Mouse (Mus musculus) forebrain, embryonic 12.5 days (tissue): ENCODE results near the gene Prr5l. TPM values are rescaled to one million over a fixed set of nuclear protein-coding genes. Genes with fewer than 3 reads are reported as not detected.

Source experiments
- ATAC-seq: fragments of 200-750 bp; cut with Nextera tagmentation; 2 replicates; pipeline ENCODE4 v1.8.0; 2017; ENCODE audit warnings: moderate TSS enrichment; ENCODE audit not compliant: low FRiP score
- H3K27ac ChIP-seq: fragments of 300-500 bp; sonication (generic); 2 replicates; pipeline ENCODE4 v1.5.1; 2016; ENCODE audit warnings: mild to moderate bottlenecking
- H3K27me3 ChIP-seq: fragments of 300-500 bp; sonication (generic); 2 replicates; pipeline ENCODE4 v1.6.1; 2016; ENCODE audit warnings: mild to moderate bottlenecking
- H3K36me3 ChIP-seq: fragments of 300-500 bp; sonication (generic); replicated peaks from 2 replicates; pipeline ENCODE4 v1.6.1; 2016; ENCODE audit warnings: mild to moderate bottlenecking
- H3K4me1 ChIP-seq: fragments of 300-500 bp; sonication (generic); 2 replicates; pipeline ENCODE4 v1.6.1; 2016
- H3K4me2 ChIP-seq: fragments of 300-500 bp; sonication (generic); 2 replicates; pipeline ENCODE4 v1.6.1; 2016; ENCODE audit warnings: mild to moderate bottlenecking, moderate library complexity
- H3K4me3 ChIP-seq: fragments of 300-500 bp; sonication (generic); replicated peaks from 2 replicates; pipeline ENCODE4 v1.5.1; 2016; ENCODE audit warnings: mild to moderate bottlenecking
- H3K9ac ChIP-seq: fragments of 300-500 bp; sonication (generic); 2 replicates; pipeline ENCODE4 v1.6.1; 2016; ENCODE audit warnings: mild to moderate bottlenecking
- H3K9me3 ChIP-seq: fragments of 300-500 bp; sonication (generic); 2 replicates; pipeline ENCODE4 v1.6.1; 2016
- WGBS: fragments of 180-500 bp; shearing (Covaris S2); methylation state at CpG from one replicate; pipeline ENCODE4 v1.1.7; 2016; 5-methylcytosine and 5-hydroxymethylcytosine counted together
- polyA plus RNA-seq: library from polyadenylated mRNA; unstranded; fragments of >200 nt; fragmentation: Nextera tagmentation; extraction: Ambion mirVana; gene quantifications from 2 replicates; pipeline ENCODE4 v1.2.1, GENCODE M21; 2016

The Prr5l gene
- polyA plus RNA-seq, 1 experiment from 2014 or later, result 15.5 TPM

DNA sequence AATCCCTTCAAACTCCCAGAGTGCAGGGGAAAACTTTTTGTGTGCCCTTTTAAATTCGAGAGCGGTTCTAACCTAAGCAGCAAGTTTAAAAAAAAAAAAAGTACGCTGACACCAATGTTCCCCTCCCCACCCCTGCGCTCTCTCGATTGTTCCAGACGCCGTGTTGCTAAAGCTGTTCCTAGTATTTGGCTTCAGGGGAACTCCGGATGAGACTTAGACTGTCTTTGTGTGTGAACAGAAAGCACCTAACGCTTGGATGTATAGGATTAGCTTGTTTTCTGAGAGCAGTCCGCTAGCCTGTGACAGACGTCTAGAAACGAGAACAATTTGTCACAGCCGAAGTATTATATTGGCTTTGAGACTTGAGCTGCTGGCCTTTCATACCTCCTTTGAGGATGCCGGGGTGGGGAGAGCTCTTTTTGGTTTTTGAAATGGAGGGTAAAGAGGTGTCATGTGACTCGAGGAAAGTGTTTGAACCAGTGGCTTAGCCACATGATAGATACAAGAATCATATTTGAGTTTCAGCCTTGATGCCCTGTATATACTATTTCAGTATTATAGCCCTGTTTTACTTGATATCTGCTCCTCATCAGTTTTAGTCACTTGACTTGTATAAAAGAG, 203.6 kb downstream of the Prr5l start:
- Histone ChIP-seq H3K9me3 (no peaks in the 10 kb centered on the region), H3K4me2 (peak overlapping the region; percentile 75), H3K27me3 (0 out of 2 replicates have a peak, but pooled peaks cover 7% of the 10 kb centered on the region), H3K4me1 (peaks cover 10% of the 10 kb centered on the region), H3K9ac (peak overlapping the region; percentile 97), H3K27ac (0 out of 2 replicates have a peak overlapping the region, but pooled peaks have one; percentile 79), H3K36me3 (0 out of 2 replicates have a peak, but pooled peaks cover 2% of the 10 kb centered on the region), H3K4me3 (peak overlapping the region; percentile 91)
- WGBS, result 2% methylated on average over 15 of the region's 15 CpGs
- ATAC-seq, result no peak

DNA sequence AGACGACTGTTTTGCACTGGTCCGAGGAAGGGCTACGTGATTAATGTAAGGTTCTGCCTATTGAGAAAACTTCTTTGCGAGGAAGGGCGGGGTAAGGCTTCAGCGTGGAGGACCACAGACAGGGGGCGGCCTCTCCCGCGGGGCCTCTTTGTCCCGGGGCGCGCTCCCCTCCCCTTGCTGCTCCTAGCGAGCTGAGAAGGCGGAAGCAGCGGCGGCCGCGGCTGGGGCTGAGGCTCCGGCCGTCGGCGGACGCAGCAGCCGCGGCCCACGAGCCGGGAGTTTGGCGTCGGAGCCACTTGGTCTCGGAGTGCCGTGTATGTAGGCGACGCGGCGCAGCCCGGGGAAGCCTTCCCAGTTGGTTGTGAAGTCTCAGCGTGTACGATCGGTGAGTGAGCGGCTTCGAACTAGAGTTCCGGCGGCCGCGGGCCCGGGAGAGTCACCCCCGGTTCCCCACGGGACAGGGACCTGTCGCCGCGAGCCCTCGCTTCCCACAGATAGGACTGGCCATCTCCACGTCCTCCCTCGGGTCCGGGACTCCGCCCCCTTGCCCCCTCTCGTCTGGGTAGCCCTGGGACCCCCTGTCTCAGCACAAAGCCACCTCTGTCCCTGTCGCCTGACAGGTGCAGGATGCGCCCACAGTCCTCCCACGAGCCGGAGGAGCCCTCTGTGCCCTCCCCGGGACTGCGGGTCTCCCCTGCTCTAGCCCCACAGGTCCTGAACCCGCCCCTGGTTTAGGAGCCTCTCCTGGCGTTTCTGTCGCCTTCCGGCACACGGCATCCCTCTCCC, 204.4 kb downstream of the Prr5l start, which contains the start of gene Traf6:
TSS of gene Traf6 (plus strand) at position 194 of the 786 bp plus-strand sequence.
- peak within 1 kb of the TSS; percentile 75 for H3K4me2 ChIP-seq
- H3K27ac ChIP-seq, result peak within 1 kb of the TSS; percentile 79
- peaks cover 10% of the 10 kb centered on the region for H3K4me1 ChIP-seq
- under 1% methylated on average over 64 of the region's 68 CpGs for whole genome bisulfite sequencing
- H3K36me3 ChIP-seq, result 0 out of 2 replicates have a peak, but pooled peaks cover 2% of the 10 kb centered on the region
- H3K9me3 ChIP-seq, result no peaks in the 10 kb centered on the region
- peak within 1 kb of the TSS; percentile 91 for H3K4me3 ChIP-seq
- peak; percentile 95 for ATAC-seq
- H3K9ac ChIP-seq, result peak within 1 kb of the TSS; percentile 97
- H3K27me3 ChIP-seq, result 0 out of 2 replicates have a peak, but pooled peaks cover 7% of the 10 kb centered on the region

DNA sequence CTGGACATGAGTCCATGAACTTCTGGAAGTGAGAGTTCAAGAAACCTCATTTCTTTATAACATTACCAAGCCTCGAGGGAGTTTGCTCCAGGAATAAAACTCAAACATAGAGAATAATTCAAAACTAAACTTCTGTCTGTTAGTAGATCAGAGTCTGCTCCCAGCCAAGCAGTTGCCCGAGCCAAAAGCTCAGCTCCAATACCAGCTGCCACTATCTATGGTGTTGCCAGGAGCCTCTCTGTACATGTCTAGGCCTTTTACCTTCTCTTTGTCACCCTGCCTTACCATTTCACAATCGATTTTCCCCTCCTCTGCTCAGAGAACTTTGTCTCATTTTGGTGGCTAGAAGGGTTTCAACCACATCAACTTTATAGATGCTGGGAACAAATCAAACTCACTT, 209.3 kb downstream of the Prr5l start:
- no peak for ATAC-seq
- 78% methylated on average over 3 of the region's 3 CpGs for WGBS
- H3K27me3 ChIP-seq, result 0 out of 2 replicates have a peak, but pooled peaks cover 7% of the 10 kb centered on the region
- no peaks in the 10 kb centered on the region for H3K9me3 ChIP-seq
- no peak overlapping the region for H3K4me2 ChIP-seq
- H3K4me1 ChIP-seq, result no peaks in the 10 kb centered on the region
- no peak overlapping the region for H3K27ac ChIP-seq
- no peak overlapping the region for H3K9ac ChIP-seq
- no peak overlapping the region for H3K4me3 ChIP-seq
- no peaks in the 10 kb centered on the region for H3K36me3 ChIP-seq

DNA sequence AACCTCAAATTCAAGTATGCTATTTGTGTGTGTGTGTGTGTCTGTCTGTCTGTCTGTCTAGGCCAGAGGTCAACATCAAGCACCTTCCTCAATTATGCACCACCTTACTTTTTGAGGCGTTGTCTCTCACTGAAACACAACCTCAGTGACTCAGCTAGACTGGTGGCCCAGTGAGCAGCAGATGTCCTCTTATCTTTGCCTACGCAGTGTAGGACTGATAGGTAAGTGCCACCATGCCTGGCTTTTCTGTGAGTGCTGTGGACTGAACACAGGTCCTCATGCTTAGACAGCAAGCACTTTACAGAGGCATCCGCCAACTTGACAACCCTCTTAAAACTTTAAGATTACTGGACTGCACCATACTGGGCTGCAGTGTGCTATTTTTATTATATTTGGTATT, 214.1 kb downstream of the Prr5l start:
- ATAC-seq, result no peak
- no peaks in the 10 kb centered on the region for H3K9me3 ChIP-seq

DNA sequence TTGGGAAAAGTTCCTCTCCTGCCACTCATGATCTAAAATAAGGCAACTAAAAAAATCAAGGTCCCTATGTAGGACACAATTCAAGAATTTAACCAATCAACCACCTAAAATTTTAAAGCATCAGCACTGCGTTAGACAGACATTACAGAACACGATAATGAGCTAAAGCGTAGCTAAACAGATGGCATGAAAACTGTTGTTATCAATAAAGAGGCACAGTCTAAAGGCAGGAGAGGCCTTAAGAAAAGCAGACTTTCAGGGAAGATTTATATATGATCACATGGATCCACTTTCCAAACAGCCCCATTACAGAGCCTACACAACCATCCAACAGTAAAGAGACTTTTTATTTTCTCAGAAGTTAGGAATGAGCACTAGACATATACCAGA, 217.1 kb downstream of the Prr5l start:
- no peaks in the 10 kb centered on the region for H3K9me3 ChIP-seq

More for the DNA sequence above, 214.1 kb downstream of the Prr5l start:
- Histone ChIP-seq H3K27me3 (no peaks in the 10 kb centered on the region), H3K27ac (no peak overlapping the region), H3K4me3 (no peak overlapping the region), H3K4me2 (no peak overlapping the region), H3K9ac (no peak overlapping the region), H3K4me1 (0 out of 2 replicates have a peak, but pooled peaks cover 6% of the 10 kb centered on the region), H3K36me3 (no peaks in the 10 kb centered on the region)
- 93% methylated on average over 3 of the region's 3 CpGs for WGBS

DNA sequence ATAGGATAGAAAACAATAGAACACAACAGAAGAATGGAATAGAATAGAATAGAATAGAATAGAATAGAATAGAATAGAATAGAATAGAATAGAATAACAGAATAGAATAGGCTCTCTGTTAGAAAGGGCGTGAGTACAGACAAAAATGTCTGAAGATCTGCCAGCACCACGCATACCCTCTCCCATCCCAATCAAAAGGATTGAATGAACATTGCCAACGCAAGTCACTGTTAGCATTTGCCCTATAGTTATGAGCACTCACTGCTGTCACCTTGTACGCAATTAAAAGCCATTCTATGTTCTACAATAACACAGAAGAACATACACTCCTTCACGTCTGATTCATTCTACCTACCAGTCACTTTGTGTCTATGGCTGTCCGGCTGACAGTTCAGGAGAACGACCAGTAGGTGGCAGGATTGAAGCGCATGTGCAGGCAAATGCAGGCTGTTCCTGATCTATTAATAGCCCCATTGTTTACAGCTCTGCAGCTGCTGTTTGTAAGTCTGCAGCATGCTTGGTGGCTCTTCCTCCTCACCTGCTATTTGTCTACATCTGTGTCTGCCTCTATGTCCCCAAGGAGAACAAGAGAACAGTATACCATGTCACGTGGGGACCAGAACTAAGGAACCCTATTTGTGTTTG, 217.6 kb downstream of the Prr5l start:
- 0 out of 2 replicates have a peak, but pooled peaks cover 6% of the 10 kb centered on the region for H3K4me1 ChIP-seq
- H3K4me3 ChIP-seq, result no peak overlapping the region
- H3K27ac ChIP-seq, result no peak overlapping the region
- no peak overlapping the region for H3K9ac ChIP-seq
- 20% methylated on average over 9 of the region's 9 CpGs for WGBS
- H3K9me3 ChIP-seq, result no peaks in the 10 kb centered on the region
- no peak overlapping the region for H3K4me2 ChIP-seq
- peak; percentile 89 for ATAC-seq
- no peaks in the 10 kb centered on the region for H3K27me3 ChIP-seq
- no peaks in the 10 kb centered on the region for H3K36me3 ChIP-seq

More for the DNA sequence above, 217.1 kb downstream of the Prr5l start:
- peak; percentile 30; the same call in 1 of the 2 replicates for ATAC-seq
- no peaks in the 10 kb centered on the region for H3K36me3 ChIP-seq
- H3K4me2 ChIP-seq, result no peak overlapping the region
- WGBS, result 81% methylated on average over 3 of the region's 3 CpGs
- H3K27me3 ChIP-seq, result no peaks in the 10 kb centered on the region
- H3K4me3 ChIP-seq, result no peak overlapping the region
- H3K27ac ChIP-seq, result no peak overlapping the region
- 0 out of 2 replicates have a peak, but pooled peaks cover 6% of the 10 kb centered on the region for H3K4me1 ChIP-seq
- no peak overlapping the region for H3K9ac ChIP-seq

Other genes with a start within 250 kb of the Prr5l start
- 0.04 and 0.14 TPM in 2 replicates for gene Rag1, start 233.5 kb downstream of the Prr5l start, polyA plus RNA-seq
- gene B230118H07Rik, start 233.5 kb downstream of the Prr5l start, polyA plus RNA-seq, result 51.7 and 59.1 TPM in 2 replicates
- gene Traf6, start 204.6 kb downstream of the Prr5l start, polyA plus RNA-seq, result 18.9 and 19.6 TPM in 2 replicates
- 78.1 and 78.2 TPM in 2 replicates for gene Commd9, start 3.2 kb upstream of the Prr5l start, polyA plus RNA-seq